Mouse (Mus musculus) intestine, postnatal 0 days (tissue): ENCODE data around the gene Kcnj2. TPM values are rescaled to one million over a fixed set of nuclear protein-coding genes. Genes with fewer than 3 reads are reported as not detected.
A peak's percentile ranks its signal among the peaks of the same experiment; 100 is the strongest.

Experiments
- ATAC-seq: fragments of 200-750 bp; cut with Nextera tagmentation; 2 replicates; pipeline ENCODE4 v1.8.0; 2017; ENCODE audit warnings: mild to moderate bottlenecking, moderate TSS enrichment, moderate library complexity
- H3K27ac ChIP-seq: fragments of 300-500 bp; sonication (generic); 2 replicates; pipeline ENCODE4 v1.5.1; 2014; ENCODE audit warnings: mild to moderate bottlenecking, low read depth, low read length, moderate library complexity
- H3K27me3 ChIP-seq: fragments of 300-500 bp; sonication (generic); replicated peaks from 2 replicates; pipeline ENCODE4 v1.6.1; 2014; ENCODE audit warnings: low read length, mixed read lengths; ENCODE audit not compliant: control insufficient read depth, insufficient read depth
- H3K36me3 ChIP-seq: fragments of 300-500 bp; sonication (generic); 2 replicates; pipeline ENCODE4 v1.6.1; 2014; ENCODE audit warnings: mild to moderate bottlenecking, moderate library complexity; ENCODE audit not compliant: control insufficient read depth, insufficient read depth
- H3K4me1 ChIP-seq: fragments of 300-500 bp; sonication (generic); replicated peaks from 2 replicates; pipeline ENCODE4 v1.6.1; 2014; ENCODE audit warnings: antibody characterized with exemption, low read length, mixed read lengths; ENCODE audit not compliant: control insufficient read depth, insufficient read depth
- H3K4me2 ChIP-seq: fragments of 300-500 bp; sonication (generic); replicated peaks from 2 replicates; pipeline ENCODE4 v1.6.1; 2014; ENCODE audit warnings: low read depth, mild to moderate bottlenecking, moderate library complexity
- H3K4me3 ChIP-seq: fragments of 300-500 bp; sonication (generic); 2 replicates; pipeline ENCODE4 v1.5.1; 2014; ENCODE audit warnings: low read depth, low read length
- H3K9ac ChIP-seq: fragments of 300-500 bp; sonication (generic); 2 replicates; pipeline ENCODE4 v1.6.1; 2014; ENCODE audit warnings: mild to moderate bottlenecking, low read depth, low read length
- H3K9me3 ChIP-seq: fragments of 300-500 bp; sonication (generic); 2 replicates; pipeline ENCODE4 v1.6.1; 2016; ENCODE audit warnings: mixed run types; ENCODE audit not compliant: control insufficient read depth
- CTCF ChIP-seq: sonication (generic); IDR thresholded peaks from 2 replicates; pipeline ENCODE4 v1.5.1; 2016; ENCODE audit warnings: low read depth, mild to moderate bottlenecking, control low read depth, antibody characterized with exemption, moderate library complexity
- WGBS: fragments of 180-500 bp; shearing (Covaris S2); extraction: QIAGEN DNeasy Blood & Tissue Kit; methylation state at CpG from one replicate; pipeline ENCODE4 v1.1.7; 2014; 5-methylcytosine and 5-hydroxymethylcytosine counted together
- polyA plus RNA-seq: library from polyadenylated mRNA; unstranded; fragments of >200 nt; fragmentation: Nextera tagmentation; extraction: Ambion mirVana; gene quantifications from 2 replicates; pipeline ENCODE4 v1.2.1, GENCODE M21; 2015

Kcnj2 gene
- polyA plus RNA-seq, 1 experiment from 2014 or later = 0.66 TPM

DNA sequence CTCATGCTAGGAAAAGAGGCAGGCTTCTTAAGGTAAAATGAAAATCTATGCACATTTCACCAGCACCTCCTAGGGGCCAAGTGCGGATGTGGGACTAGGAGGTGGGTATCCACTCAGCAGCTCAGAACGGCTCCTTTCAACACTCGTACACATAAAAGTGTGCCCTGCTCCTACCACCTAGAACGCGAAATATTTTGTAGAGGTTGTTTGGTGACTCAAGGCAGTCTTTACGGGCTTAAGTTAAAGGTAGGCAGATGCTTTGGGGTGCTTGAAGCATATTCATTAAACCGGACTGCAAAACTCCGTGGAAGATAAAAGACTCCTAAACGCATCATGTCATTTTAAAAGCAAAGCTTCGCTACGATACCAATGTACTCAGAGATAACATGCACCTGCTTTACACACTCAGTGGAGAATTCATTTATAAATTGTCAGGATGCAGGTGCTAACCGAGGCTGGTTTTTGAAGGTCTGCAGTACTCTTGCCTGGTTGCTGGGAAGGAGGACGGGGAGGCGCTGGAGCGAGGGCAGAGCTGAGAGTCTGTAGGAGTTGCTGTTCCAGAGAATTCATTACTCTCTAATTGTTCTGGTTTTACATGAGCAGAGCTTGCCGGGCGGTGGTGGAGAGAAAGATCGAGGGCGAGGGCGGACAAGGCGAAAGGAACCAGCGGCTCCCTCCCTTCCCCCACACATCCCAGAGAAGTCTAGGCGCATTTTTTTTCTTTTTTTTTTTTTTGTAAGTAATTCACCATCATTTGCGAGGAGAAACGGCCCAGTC is 1.0 kb upstream of the Kcnj2 start:
- no peaks in the 10 kb centered on the region for H3K27me3 ChIP-seq
- peak overlapping the region; percentile 69 for H3K4me3 ChIP-seq
- peak overlapping the region; percentile 37; the same call in 1 of the 2 replicates for H3K9ac ChIP-seq
- H3K4me1 ChIP-seq = no peaks in the 10 kb centered on the region
- peak; percentile 83 for TF ChIP-seq CTCF
- H3K27ac ChIP-seq = no peak overlapping the region
- ATAC-seq = no peak
- no peaks in the 10 kb centered on the region for H3K9me3 ChIP-seq
- H3K4me2 ChIP-seq = peak overlapping the region; percentile 98
- under 1% methylated on average over 25 of the region's 25 CpGs for WGBS
- H3K36me3 ChIP-seq = no peaks in the 10 kb centered on the region

DNA sequence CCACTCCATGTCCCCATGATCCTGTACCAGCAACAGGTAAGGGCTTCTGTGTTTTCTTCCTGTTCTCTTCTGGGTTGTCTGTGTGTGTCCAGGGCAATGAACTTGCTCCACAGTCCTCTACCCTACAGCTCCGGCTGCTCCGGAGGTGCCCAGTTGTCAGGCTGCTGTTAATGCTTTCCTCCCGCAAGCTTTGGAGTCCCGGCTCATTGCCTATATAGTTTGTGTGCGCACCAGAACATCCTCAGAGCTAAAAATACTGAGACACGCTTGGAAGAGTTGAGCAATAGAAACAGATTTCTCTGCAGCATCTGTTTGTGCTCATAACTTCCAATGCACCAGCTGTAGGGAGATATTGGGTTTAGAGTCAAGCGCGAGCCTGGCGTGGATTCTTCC is 331 bp downstream of the Kcnj2 start:
- Histone ChIP-seq H3K4me2 (peak overlapping the region; percentile 98), H3K9me3 (no peaks in the 10 kb centered on the region), H3K4me3 (peak overlapping the region; percentile 69), H3K27me3 (no peaks in the 10 kb centered on the region), H3K36me3 (no peaks in the 10 kb centered on the region), H3K4me1 (no peaks in the 10 kb centered on the region), H3K27ac (peak overlapping the region; percentile 9; the same call in 1 of the 2 replicates), H3K9ac (0 out of 2 replicates have a peak overlapping the region, but pooled peaks have one; percentile 37)
- WGBS = under 1% methylated on average over 9 of the region's 9 CpGs
- no peak for TF ChIP-seq CTCF
- peak; percentile 51 for ATAC-seq

DNA sequence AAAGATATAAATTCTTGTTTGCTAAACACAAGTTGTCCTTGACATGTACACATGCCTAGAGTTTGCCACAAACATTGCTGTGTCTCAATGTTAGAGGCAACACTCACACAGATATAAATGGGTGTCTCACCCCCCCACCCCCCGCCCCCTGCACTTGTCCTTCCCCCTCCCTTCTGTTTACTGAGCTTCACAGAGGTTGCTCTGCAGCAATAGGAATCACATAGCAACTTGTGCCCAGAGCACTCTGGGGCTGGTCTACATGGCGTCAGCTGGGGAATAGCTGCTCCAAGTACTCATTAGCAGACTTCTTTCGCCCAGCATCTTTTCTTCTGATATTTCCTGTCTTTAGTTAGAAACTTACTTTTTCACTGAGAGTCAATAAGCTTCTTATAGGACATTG is 1.8 kb downstream of the Kcnj2 start:
- Histone ChIP-seq H3K4me2 (peak overlapping the region; percentile 98), H3K9ac (no peak overlapping the region), H3K9me3 (no peaks in the 10 kb centered on the region), H3K4me1 (no peaks in the 10 kb centered on the region), H3K4me3 (no peak overlapping the region), H3K27me3 (no peaks in the 10 kb centered on the region), H3K36me3 (no peaks in the 10 kb centered on the region), H3K27ac (no peak overlapping the region)
- TF ChIP-seq CTCF = no peak
- WGBS = 73% methylated on average over 3 of the region's 3 CpGs
- ATAC-seq = no peak

DNA sequence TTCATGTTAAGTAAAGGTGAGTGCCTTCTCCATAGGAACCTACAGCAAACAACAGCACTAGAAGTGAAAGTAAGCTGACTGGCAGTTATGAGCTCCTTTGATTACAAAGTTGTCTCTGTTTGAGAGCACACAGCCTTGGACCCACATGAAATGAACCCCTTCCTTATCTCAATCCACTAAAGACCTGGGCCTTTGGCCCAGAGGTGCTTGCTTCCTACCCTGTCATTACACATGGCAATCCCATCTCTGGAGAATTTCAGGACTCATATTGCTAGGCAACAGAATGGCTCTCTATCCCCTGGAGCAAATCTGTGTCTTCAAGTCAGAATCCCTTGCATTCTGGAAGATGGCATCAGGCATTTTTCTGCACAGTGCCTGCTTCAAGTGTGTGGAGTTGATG is 4.5 kb downstream of the Kcnj2 start:
- no peak for ATAC-seq
- Histone ChIP-seq H3K4me2 (no peak overlapping the region), H3K4me3 (no peak overlapping the region), H3K27me3 (no peaks in the 10 kb centered on the region), H3K27ac (no peak overlapping the region), H3K36me3 (no peaks in the 10 kb centered on the region), H3K9ac (no peak overlapping the region), H3K9me3 (no peaks in the 10 kb centered on the region), H3K4me1 (no peaks in the 10 kb centered on the region)
- no peak for TF ChIP-seq CTCF

DNA sequence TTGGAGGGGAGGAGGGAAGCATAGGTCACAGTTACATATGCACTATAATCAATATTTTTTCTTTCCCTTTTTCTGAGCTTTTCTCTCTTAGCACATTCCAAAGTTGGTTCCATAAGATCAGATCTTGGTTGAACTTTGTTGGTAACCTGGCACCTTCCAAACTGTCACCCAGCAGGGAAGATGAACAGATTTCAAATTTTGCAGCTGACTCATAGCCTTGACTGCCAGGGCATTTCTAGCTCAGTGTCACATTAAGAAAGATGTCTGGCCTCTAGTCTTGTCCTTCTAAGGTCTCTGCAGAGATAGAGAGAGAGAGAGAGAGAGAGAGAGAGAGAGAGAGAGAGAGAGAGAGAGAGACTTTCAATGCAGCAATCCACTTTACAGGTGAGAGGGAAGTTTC is 8.2 kb downstream of the Kcnj2 start:
- ATAC-seq = no peak
- no peaks in the 10 kb centered on the region for H3K27me3 ChIP-seq
- H3K27ac ChIP-seq = no peak overlapping the region
- H3K9ac ChIP-seq = no peak overlapping the region
- no peaks in the 10 kb centered on the region for H3K36me3 ChIP-seq
- H3K4me2 ChIP-seq = no peak overlapping the region
- no peaks in the 10 kb centered on the region for H3K4me1 ChIP-seq
- no peak overlapping the region for H3K4me3 ChIP-seq
- no peak for TF ChIP-seq CTCF
- H3K9me3 ChIP-seq = no peaks in the 10 kb centered on the region

DNA sequence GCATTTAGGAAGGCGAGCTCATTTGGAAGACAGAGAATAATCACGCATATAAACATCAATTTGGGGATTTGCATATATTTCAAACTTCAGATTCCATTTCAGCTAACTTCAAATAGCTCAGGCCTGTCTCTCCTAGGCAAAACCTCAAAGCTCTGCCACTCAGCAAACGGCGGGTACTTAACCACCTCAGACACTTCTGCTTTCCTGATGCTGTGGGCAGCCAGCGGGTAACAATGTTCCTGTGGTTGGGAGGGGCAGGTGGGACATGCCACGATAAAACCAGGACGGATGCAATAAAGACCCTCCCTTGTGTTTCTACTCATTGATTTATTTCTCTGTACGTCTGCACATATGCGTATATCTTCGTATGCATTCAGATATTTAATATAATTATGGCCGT is 12.1 kb downstream of the Kcnj2 start:
- no peak overlapping the region for H3K4me2 ChIP-seq
- H3K9me3 ChIP-seq = no peaks in the 10 kb centered on the region
- no peak overlapping the region for H3K4me3 ChIP-seq
- no peak for ATAC-seq
- H3K27me3 ChIP-seq = no peaks in the 10 kb centered on the region
- no peaks in the 10 kb centered on the region for H3K36me3 ChIP-seq
- no peak for TF ChIP-seq CTCF
- no peaks in the 10 kb centered on the region for H3K4me1 ChIP-seq
- WGBS = 77% methylated on average over 11 of the region's 11 CpGs
- H3K9ac ChIP-seq = no peak overlapping the region
- H3K27ac ChIP-seq = no peak overlapping the region
